ENCODE assay signal across 9 mouse cellular contexts in the genomic region with DNA sequence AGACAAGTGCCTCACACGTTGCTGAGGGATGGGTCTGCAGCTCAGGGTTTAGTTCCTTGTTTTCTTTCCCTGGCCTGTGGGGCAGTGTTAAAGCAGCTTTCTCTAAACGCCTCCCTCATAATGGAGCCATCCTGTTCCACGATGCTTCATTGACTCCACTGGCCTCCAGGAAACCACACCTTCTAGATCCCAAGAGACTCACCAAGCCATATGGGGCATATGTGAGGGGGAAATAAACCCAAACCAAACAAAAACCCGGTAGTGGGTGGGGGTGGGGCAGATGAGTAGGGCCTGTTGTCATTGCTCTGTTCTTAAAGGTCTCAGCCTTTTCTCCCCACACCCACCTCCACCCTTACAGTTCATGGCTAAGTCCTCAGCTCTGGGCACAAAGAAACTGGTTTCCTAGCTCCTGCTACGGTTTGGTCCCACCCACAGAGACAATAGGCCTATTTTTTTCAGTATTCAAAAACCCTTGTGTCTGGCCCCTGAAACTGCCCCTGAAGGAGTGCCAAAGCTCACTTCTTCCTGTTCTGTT. TPM values are rescaled to one million over a fixed set of nuclear protein-coding genes. Genes with fewer than 3 reads are reported as not detected.
DNase-seq lines count a peak whose midpoint lies in the region; ATAC-seq and TF ChIP-seq lines count a peak whose summit lies in the region.
"Had no signal": no experiment of that assay in that cellular context is flagged by ENCODE, and none has a peak within 500 bp of the region (broad histone marks: within the 10 kb centered on the region; RNA-seq: fewer than 3 reads in every experiment).

No protein-coding gene starts in this region.

- no peak overlapping the region for H3K4me2 ChIP-seq in midbrain, embryonic 11.5 days
- no peak overlapping the region for H3K4me2 ChIP-seq in midbrain, embryonic 15.5 days
- no peak overlapping the region for H3K4me2 ChIP-seq in stomach, embryonic 15.5 days
- H3K4me2 ChIP-seq: embryonic facial prominence, embryonic 12.5 days had no signal

- no peaks in the 10 kb centered on the region for H3K27me3 ChIP-seq in midbrain, embryonic 11.5 days (ENCODE audit: control insufficient read depth, insufficient read depth, low read length)
- no peaks in the 10 kb centered on the region for H3K27me3 ChIP-seq in midbrain, embryonic 15.5 days (replicated peaks)
- H3K27me3 ChIP-seq in limb, embryonic 10.5 days (ENCODE audit: low read depth, poor library complexity, severe bottlenecking) = no peaks in the 10 kb centered on the region
- H3K27me3 ChIP-seq in stomach, embryonic 15.5 days (replicated peaks) = no peaks in the 10 kb centered on the region
- no peaks in the 10 kb centered on the region for H3K27me3 ChIP-seq in cerebellum, adult 2 months (ENCODE audit: control insufficient read depth, insufficient read depth, low read length)
- H3K27me3 ChIP-seq: embryonic facial prominence, embryonic 12.5 days had no signal

- no peak for TF ChIP-seq CTCF in cerebellum, adult 2 months (IDR thresholded peaks at IDR 0.05; ENCODE audit: borderline replicate concordance, insufficient read depth, low read depth, low read length)

- no peaks in the 10 kb centered on the region for H3K4me1 ChIP-seq in midbrain, embryonic 11.5 days (ENCODE audit: control insufficient read depth, insufficient read depth, low read length)
- no peaks in the 10 kb centered on the region for H3K4me1 ChIP-seq in midbrain, embryonic 15.5 days
- peaks cover 11% of the 10 kb centered on the region; the same call in 1 of the 2 replicates for H3K4me1 ChIP-seq in limb, embryonic 10.5 days
- H3K4me1 ChIP-seq in stomach, embryonic 15.5 days = peaks cover 15% of the 10 kb centered on the region; the same call in 1 of the 2 replicates
- no peaks in the 10 kb centered on the region for H3K4me1 ChIP-seq in cerebellum, adult 2 months (ENCODE audit: control insufficient read depth, insufficient read depth, low read length)

- H3K4me3 ChIP-seq in midbrain, embryonic 11.5 days (ENCODE audit: low read depth, low read length) = no peak overlapping the region
- no peak overlapping the region for H3K4me3 ChIP-seq in midbrain, embryonic 15.5 days
- no peak overlapping the region for H3K4me3 ChIP-seq in limb, embryonic 10.5 days
- H3K4me3 ChIP-seq in stomach, embryonic 15.5 days (replicated peaks) = no peak overlapping the region
- H3K4me3 ChIP-seq in cerebellum, adult 2 months (replicated peaks; ENCODE audit: insufficient read depth, low read depth, low read length) = no peak overlapping the region
- H3K4me3 ChIP-seq: embryonic facial prominence, embryonic 12.5 days had no signal

- no peaks in the 10 kb centered on the region for H3K9me3 ChIP-seq in midbrain, embryonic 11.5 days (ENCODE audit: control insufficient read depth, low read length)
- H3K9me3 ChIP-seq in midbrain, embryonic 15.5 days = no peaks in the 10 kb centered on the region
- H3K9me3 ChIP-seq in limb, embryonic 10.5 days (replicated peaks) = no peaks in the 10 kb centered on the region
- no peaks in the 10 kb centered on the region for H3K9me3 ChIP-seq in stomach, embryonic 15.5 days
- H3K9me3 ChIP-seq: embryonic facial prominence, embryonic 12.5 days had no signal

- peak; percentile 83 for DNase-seq in midbrain, embryonic 11.5 days (ENCODE audit: low spot score, missing footprints)
- DNase-seq in forelimb bud, embryonic 11.5 days (ENCODE audit: low read depth, low spot score) = peak; percentile 10
- DNase-seq in limb, embryonic 10.5 days (ENCODE audit: low spot score) = no peak
- DNase-seq in cerebellum, adult 2 months = no peak
- DNase-seq in Muller cell, postnatal 12 days (ENCODE audit: inconsistent ontology term) = no peak

- peak; percentile 27; the same call in 1 of the 2 replicates for ATAC-seq in midbrain, embryonic 11.5 days (ENCODE audit: low FRiP score)
- no peak for ATAC-seq in midbrain, embryonic 15.5 days (replicated peaks)
- peak; percentile 65; the same call in 1 of the 2 replicates for ATAC-seq in stomach, embryonic 15.5 days (ENCODE audit: insufficient read depth, low FRiP score, low read depth)
- no peak for ATAC-seq in cerebellum, adult (ENCODE audit: insufficient number of reproducible peaks, low FRiP score, low TSS enrichment)

- no peaks in the 10 kb centered on the region for H3K36me3 ChIP-seq in midbrain, embryonic 11.5 days (ENCODE audit: control insufficient read depth, insufficient read depth, low read length)
- H3K36me3 ChIP-seq in midbrain, embryonic 15.5 days (replicated peaks) = no peaks in the 10 kb centered on the region
- no peaks in the 10 kb centered on the region for H3K36me3 ChIP-seq in limb, embryonic 10.5 days
- no peaks in the 10 kb centered on the region for H3K36me3 ChIP-seq in stomach, embryonic 15.5 days
- H3K36me3 ChIP-seq: embryonic facial prominence, embryonic 12.5 days had no signal

- H3K9ac ChIP-seq in midbrain, embryonic 11.5 days (ENCODE audit: low read length) = no peak overlapping the region
- H3K9ac ChIP-seq in midbrain, embryonic 15.5 days = no peak overlapping the region
- H3K9ac ChIP-seq in stomach, embryonic 15.5 days = no peak overlapping the region
- H3K9ac ChIP-seq: embryonic facial prominence, embryonic 12.5 days had no signal

- 8% methylated on average over 5 of the region's 5 CpGs for WGBS in midbrain, embryonic 11.5 days
- WGBS in midbrain, embryonic 15.5 days = 13% methylated on average over 5 of the region's 5 CpGs
- 22% methylated on average over 5 of the region's 5 CpGs for WGBS in limb, embryonic 10.5 days
- 18% methylated on average over 5 of the region's 5 CpGs for WGBS in stomach, embryonic 15.5 days
- WGBS in cerebellum, adult 2 months = 18% methylated on average over 5 of the region's 5 CpGs

- H3K27ac ChIP-seq in midbrain, embryonic 11.5 days (ENCODE audit: low read depth, low read length) = no peak overlapping the region
- H3K27ac ChIP-seq in midbrain, embryonic 15.5 days = no peak overlapping the region
- H3K27ac ChIP-seq in limb, embryonic 10.5 days = peak overlapping the region; percentile 50; the same call in 1 of the 2 replicates
- H3K27ac ChIP-seq in stomach, embryonic 15.5 days = peak overlapping the region; percentile 73
- no peak overlapping the region for H3K27ac ChIP-seq in cerebellum, adult 2 months (ENCODE audit: insufficient read depth, low read length)
- H3K27ac ChIP-seq: embryonic facial prominence, embryonic 12.5 days had no signal

- no peak for TF ChIP-seq POLR2A in cerebellum, adult 2 months (IDR thresholded peaks at IDR 0.05; ENCODE audit: borderline replicate concordance, insufficient read depth, low read length)

RNA-seq across cellular contexts. Expression of gene Cxcl17, which starts 20.4 kb away (rescaled TPM):
- polyA plus RNA-seq in midbrain, embryonic 11.5 days (2014; fragmentation: Nextera tagmentation; extraction: Ambion mirVana) = 0.18 and 0.22 TPM in 2 replicates
- polyA plus RNA-seq in midbrain, embryonic 15.5 days (2015; fragmentation: Nextera tagmentation; extraction: Ambion mirVana) = 0.79 and 0.93 TPM in 2 replicates
- polyA plus RNA-seq in limb, embryonic 10.5 days (2016; fragmentation: Nextera tagmentation; extraction: Ambion mirVana) = 0.54 and 0.91 TPM in 2 replicates
- polyA plus RNA-seq in stomach, embryonic 15.5 days (2015; fragmentation: Nextera tagmentation; extraction: Ambion mirVana) = 0.36 and 0.42 TPM in 2 replicates
- polyA plus RNA-seq in cerebellum, adult 2 months (2012; rRNA removed) = not detected in 2 replicates

RNA-seq across cellular contexts. Expression of gene Lipe, which starts 34.6 kb away (rescaled TPM):
- 1.7 and 2.3 TPM in 2 replicates for polyA plus RNA-seq in midbrain, embryonic 11.5 days (2014; fragmentation: Nextera tagmentation; extraction: Ambion mirVana)
- 10.5 and 12.7 TPM in 2 replicates for polyA plus RNA-seq in midbrain, embryonic 15.5 days (2015; fragmentation: Nextera tagmentation; extraction: Ambion mirVana)
- polyA plus RNA-seq in limb, embryonic 10.5 days (2016; fragmentation: Nextera tagmentation; extraction: Ambion mirVana) = 8.4 and 8.9 TPM in 2 replicates
- 8.3 and 8.4 TPM in 2 replicates for polyA plus RNA-seq in stomach, embryonic 15.5 days (2015; fragmentation: Nextera tagmentation; extraction: Ambion mirVana)
- 12.1 and 12.3 TPM in 2 replicates for polyA plus RNA-seq in cerebellum, adult 2 months (2012; rRNA removed)

RNA-seq across cellular contexts. Expression of gene Ceacam1, which starts 44.3 kb away (rescaled TPM):
- polyA plus RNA-seq in midbrain, embryonic 11.5 days (2014; fragmentation: Nextera tagmentation; extraction: Ambion mirVana) = 0.45 and 0.54 TPM in 2 replicates
- polyA plus RNA-seq in midbrain, embryonic 15.5 days (2015; fragmentation: Nextera tagmentation; extraction: Ambion mirVana) = 0.88 and 1.1 TPM in 2 replicates
- 1.5 and 1.7 TPM in 2 replicates for polyA plus RNA-seq in limb, embryonic 10.5 days (2016; fragmentation: Nextera tagmentation; extraction: Ambion mirVana)
- polyA plus RNA-seq in stomach, embryonic 15.5 days (2015; fragmentation: Nextera tagmentation; extraction: Ambion mirVana) = 32.4 and 54.7 TPM in 2 replicates
- 3.5 and 4.1 TPM in 2 replicates for polyA plus RNA-seq in cerebellum, adult 2 months (2012; rRNA removed)

Comparison
In these comparisons a context has a peak if more than half of its experiments do, and no peak if none do; other contexts are left out.
1. ATAC-seq: peak in midbrain, embryonic 11.5 days (single experiment) and stomach, embryonic 15.5 days (single experiment); none in midbrain, embryonic 15.5 days (single experiment) and cerebellum, adult (single experiment).
2. DNase-seq: peak in midbrain, embryonic 11.5 days (single experiment) and forelimb bud, embryonic 11.5 days (single experiment); none in limb, embryonic 10.5 days (single experiment), cerebellum, adult 2 months (0 of 2) and Muller cell, postnatal 12 days (single experiment).
3. H3K27ac ChIP-seq: peak in limb, embryonic 10.5 days (single experiment) and stomach, embryonic 15.5 days (single experiment); none in midbrain, embryonic 11.5 days (single experiment), midbrain, embryonic 15.5 days (single experiment) and cerebellum, adult 2 months (single experiment).